Mouse (Mus musculus): ENCODE data around the gene Tmem63a. TPM values are rescaled to one million over a fixed set of nuclear protein-coding genes. Genes with fewer than 3 reads are reported as not detected.

Gene Tmem63a
- polyA plus RNA-seq, 1 experiment = 6.7 TPM

DNA sequence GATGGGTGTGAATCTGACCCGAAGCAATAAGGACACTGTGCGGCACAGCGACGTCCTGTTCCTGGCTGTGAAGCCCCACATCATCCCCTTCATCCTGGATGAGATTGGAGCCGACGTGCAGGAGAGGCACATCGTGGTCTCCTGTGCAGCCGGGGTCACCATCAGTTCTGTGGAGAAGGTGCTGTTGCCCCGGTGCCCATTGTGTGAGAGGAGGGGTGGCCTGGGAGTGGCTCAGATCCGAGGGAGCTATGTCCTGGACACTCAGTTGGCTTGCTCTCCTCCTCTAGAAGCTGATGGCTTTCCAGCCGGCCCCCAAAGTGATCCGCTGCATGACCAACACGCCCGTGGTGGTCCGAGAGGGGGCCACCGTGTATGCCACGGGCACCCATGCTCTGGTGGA is 36.3 kb upstream of the Tmem63a start:
- Histone ChIP-seq H3K4me3 (replicated peaks) (peak overlapping the region; percentile 50), H3K4me1 (peaks cover 61% of the 10 kb centered on the region), H3K36me3 (replicated peaks; ENCODE audit: low read length) (peaks cover 44% of the 10 kb centered on the region), H3K9me3 (no peaks in the 10 kb centered on the region), H3K27me3 (replicated peaks) (no peaks in the 10 kb centered on the region)
- TF ChIP-seq GATA1 (IDR thresholded peaks at IDR 0.05; ENCODE audit: borderline replicate concordance, low read length) (no peak), FLI1 (IDR thresholded peaks at IDR 0.05; ENCODE audit: low read length) (no peak)

GRCm38 (mm10) chr1:180906461-180907147 is 35.5 kb upstream of the Tmem63a start:
- Histone ChIP-seq H3K4me1 (peaks cover 64% of the 10 kb centered on the region), H3K9me3 (no peaks in the 10 kb centered on the region), H3K36me3 (replicated peaks; ENCODE audit: low read length) (peaks cover 44% of the 10 kb centered on the region), H3K4me3 (replicated peaks) (peak overlapping the region; percentile 50), H3K27me3 (replicated peaks) (no peaks in the 10 kb centered on the region)
- no peak for TF ChIP-seq FLI1 (IDR thresholded peaks at IDR 0.05; ENCODE audit: low read length)
- no peak for TF ChIP-seq GATA1 (IDR thresholded peaks at IDR 0.05; ENCODE audit: borderline replicate concordance, low read length)

DNA sequence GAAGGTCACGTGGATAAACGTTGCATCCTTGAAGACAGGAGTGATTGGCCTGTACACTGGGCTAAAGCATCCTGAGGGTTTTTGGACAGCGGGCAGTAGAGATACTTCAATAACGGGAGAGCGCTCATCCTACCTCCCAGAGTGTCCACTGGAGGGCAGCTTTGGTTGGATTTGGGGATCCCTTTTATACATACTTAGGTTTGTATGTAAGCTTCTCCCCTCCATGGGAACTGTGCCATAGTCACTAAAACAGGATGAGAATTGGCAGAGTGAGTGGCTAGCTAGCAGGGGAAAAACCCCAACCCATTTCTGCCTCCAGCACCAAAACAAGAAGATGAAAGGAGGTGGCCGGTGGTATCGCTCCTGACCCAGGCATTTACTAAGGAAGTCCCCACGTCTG is 31.0 kb upstream of the Tmem63a start:
- H3K4me3 ChIP-seq (replicated peaks) = no peak overlapping the region
- H3K4me1 ChIP-seq = peaks cover 38% of the 10 kb centered on the region
- TF ChIP-seq GATA1 (IDR thresholded peaks at IDR 0.05; ENCODE audit: borderline replicate concordance, low read length) = no peak
- TF ChIP-seq FLI1 (IDR thresholded peaks at IDR 0.05; ENCODE audit: low read length) = no peak

DNA sequence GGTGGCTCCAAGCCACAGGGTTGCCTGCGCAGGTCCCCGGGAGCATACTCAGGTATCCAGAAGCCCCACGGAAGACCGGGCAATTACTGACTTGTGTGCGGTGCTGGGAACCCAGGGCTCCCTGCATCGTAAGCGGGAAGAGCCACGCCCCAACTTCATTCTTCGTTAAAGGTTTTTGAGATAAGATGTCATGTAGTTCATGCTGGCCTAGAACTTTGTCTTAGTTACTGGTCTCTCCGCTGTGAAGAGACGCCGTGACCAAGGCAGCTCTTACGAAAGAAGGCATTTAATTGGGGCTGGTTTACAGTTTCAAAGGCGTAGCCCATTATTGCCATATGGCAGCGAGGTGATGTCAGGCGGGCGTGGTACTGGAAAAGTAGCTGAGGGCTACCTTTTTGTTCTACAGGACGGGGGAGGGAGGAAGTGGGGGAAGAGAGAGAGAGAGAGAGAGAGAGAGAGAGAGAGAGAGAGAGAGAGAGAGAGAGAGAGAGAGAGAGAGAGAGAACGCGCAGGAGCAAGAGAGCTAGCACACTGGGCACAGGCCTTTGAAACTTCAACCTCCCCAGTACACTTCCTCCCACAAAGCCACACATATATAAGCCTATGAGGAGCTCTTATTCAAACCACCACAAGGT is 30.4 kb upstream of the Tmem63a start:
- H3K36me3 ChIP-seq (replicated peaks; ENCODE audit: low read length) = peaks cover 28% of the 10 kb centered on the region
- TF ChIP-seq FLI1 (IDR thresholded peaks at IDR 0.05; ENCODE audit: low read length) (no peak), GATA1 (IDR thresholded peaks at IDR 0.05; ENCODE audit: borderline replicate concordance, low read length) (no peak)
- H3K9me3 ChIP-seq = peaks cover 13% of the 10 kb centered on the region
- peaks cover 8% of the 10 kb centered on the region for H3K27me3 ChIP-seq (replicated peaks)
- H3K4me3 ChIP-seq (replicated peaks) = no peak overlapping the region
- H3K4me1 ChIP-seq = peaks cover 31% of the 10 kb centered on the region

More for the DNA sequence above, 31.0 kb upstream of the Tmem63a start:
- Histone ChIP-seq H3K27me3 (replicated peaks) (peaks cover 7% of the 10 kb centered on the region), H3K9me3 (peaks cover 10% of the 10 kb centered on the region), H3K36me3 (replicated peaks; ENCODE audit: low read length) (peaks cover 35% of the 10 kb centered on the region)

DNA sequence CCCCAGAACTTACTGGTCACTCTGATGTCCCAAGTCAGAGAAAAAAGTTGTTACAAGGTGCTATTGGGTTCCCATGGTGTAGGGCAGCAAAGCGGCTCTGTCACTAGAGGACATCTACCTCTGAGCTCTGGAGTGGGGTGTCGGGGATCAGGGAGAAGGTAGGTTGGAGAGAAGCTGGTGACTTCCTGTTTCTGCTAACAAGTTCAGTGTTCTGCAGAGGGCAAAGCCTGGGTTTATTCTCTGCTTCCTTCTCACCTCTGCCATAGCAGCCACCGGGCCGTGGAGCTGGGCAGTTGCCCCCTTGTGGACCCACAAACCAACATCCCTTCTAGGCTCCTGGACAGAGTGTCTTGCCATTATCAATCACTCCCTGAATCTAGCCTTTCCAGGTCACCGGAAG is 29.4 kb upstream of the Tmem63a start:
- H3K27me3 ChIP-seq (replicated peaks) = peaks cover 11% of the 10 kb centered on the region
- H3K4me3 ChIP-seq (replicated peaks) = no peak overlapping the region
- peaks cover 18% of the 10 kb centered on the region for H3K36me3 ChIP-seq (replicated peaks; ENCODE audit: low read length)
- no peak for TF ChIP-seq FLI1 (IDR thresholded peaks at IDR 0.05; ENCODE audit: low read length)
- TF ChIP-seq GATA1 (IDR thresholded peaks at IDR 0.05; ENCODE audit: borderline replicate concordance, low read length) = no peak
- peaks cover 24% of the 10 kb centered on the region for H3K4me1 ChIP-seq
- peaks cover 13% of the 10 kb centered on the region for H3K9me3 ChIP-seq

DNA sequence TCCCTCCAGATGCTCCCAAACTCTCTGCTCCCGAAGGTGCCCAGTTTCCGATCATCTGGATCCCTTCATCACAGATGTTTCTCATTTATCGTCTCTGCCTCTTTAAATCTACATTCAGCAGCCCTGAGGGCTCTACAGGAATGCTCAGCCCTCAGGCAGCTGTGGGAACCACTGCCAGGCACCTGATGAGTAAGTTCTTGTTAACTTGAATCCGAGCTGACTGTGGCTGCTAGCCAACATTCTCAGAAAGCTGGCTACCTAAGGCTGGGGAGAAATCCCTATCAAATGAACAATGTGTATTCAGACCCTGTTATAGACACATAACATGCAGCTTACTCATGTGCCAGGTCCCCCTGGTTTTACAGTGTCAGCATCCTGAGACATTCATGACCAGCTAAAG is 28.3 kb upstream of the Tmem63a start:
- Histone ChIP-seq H3K36me3 (replicated peaks; ENCODE audit: low read length) (peaks cover 8% of the 10 kb centered on the region), H3K4me3 (replicated peaks) (no peak overlapping the region), H3K27me3 (replicated peaks) (peaks cover 11% of the 10 kb centered on the region), H3K4me1 (peaks cover 14% of the 10 kb centered on the region), H3K9me3 (peaks cover 13% of the 10 kb centered on the region)
- TF ChIP-seq GATA1 (IDR thresholded peaks at IDR 0.05; ENCODE audit: borderline replicate concordance, low read length) (no peak), FLI1 (IDR thresholded peaks at IDR 0.05; ENCODE audit: low read length) (no peak)

DNA sequence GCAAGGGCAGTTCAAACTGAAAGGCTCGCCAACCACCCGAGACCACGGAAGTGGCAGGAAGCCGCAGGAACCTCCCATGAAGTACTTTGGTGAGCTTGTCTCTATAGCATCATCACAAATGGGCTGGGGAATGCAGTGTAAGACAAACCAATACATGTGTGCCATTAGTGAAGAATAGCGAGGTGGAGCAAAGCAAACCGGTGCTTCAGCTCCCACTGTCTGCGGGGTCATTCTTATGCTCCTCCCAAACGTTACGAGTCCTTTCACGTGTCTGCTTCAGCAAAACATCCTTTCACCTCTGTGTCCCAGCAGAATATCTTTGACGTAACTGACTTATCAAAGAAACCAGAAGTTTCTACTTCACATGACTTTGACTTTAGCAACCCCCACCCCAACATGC is 25.7 kb upstream of the Tmem63a start:
- H3K27me3 ChIP-seq (replicated peaks) = peaks cover 24% of the 10 kb centered on the region
- no peaks in the 10 kb centered on the region for H3K36me3 ChIP-seq (replicated peaks; ENCODE audit: low read length)
- TF ChIP-seq GATA1 (IDR thresholded peaks at IDR 0.05; ENCODE audit: borderline replicate concordance, low read length) (no peak), FLI1 (IDR thresholded peaks at IDR 0.05; ENCODE audit: low read length) (no peak)
- peaks cover 15% of the 10 kb centered on the region for H3K4me1 ChIP-seq
- no peak overlapping the region for H3K4me3 ChIP-seq (replicated peaks)
- peaks cover 13% of the 10 kb centered on the region for H3K9me3 ChIP-seq

GRCm38 (mm10) chr1:180917053-180917452 is 25.1 kb upstream of the Tmem63a start:
- TF ChIP-seq FLI1 (IDR thresholded peaks at IDR 0.05; ENCODE audit: low read length) (no peak), GATA1 (IDR thresholded peaks at IDR 0.05; ENCODE audit: borderline replicate concordance, low read length) (no peak)
- Histone ChIP-seq H3K4me1 (peaks cover 20% of the 10 kb centered on the region), H3K27me3 (replicated peaks) (peaks cover 26% of the 10 kb centered on the region), H3K4me3 (replicated peaks) (no peak overlapping the region), H3K36me3 (replicated peaks; ENCODE audit: low read length) (no peaks in the 10 kb centered on the region), H3K9me3 (peaks cover 13% of the 10 kb centered on the region)

DNA sequence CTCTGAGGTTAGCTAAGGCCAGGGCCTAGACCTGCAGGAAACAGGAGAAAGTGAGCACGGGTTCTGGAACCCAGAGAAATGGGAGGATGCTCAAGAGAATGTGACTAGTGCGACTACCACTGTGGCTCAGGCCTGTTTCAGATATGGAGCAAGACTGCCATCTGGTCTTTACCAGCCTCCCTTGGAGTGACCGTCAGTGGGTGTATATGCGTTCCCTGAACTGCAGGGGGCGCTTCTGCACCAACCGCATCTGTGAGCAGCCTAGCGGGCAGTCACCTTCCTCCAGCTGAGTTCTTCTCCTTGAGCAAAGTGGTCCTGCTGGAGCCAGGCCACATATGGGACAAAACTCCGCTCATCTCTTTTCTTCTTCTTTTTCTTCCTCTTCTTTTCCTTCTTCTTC is 22.5 kb upstream of the Tmem63a start:
- no peak overlapping the region for H3K4me3 ChIP-seq (replicated peaks)
- H3K9me3 ChIP-seq = peaks cover 13% of the 10 kb centered on the region
- H3K27me3 ChIP-seq (replicated peaks) = peaks cover 33% of the 10 kb centered on the region
- peaks cover 24% of the 10 kb centered on the region for H3K4me1 ChIP-seq
- H3K36me3 ChIP-seq (replicated peaks; ENCODE audit: low read length) = no peaks in the 10 kb centered on the region
- no peak for TF ChIP-seq GATA1 (IDR thresholded peaks at IDR 0.05; ENCODE audit: borderline replicate concordance, low read length)

GRCm38 (mm10) chr1:180922273-180923048 is 19.7 kb upstream of the Tmem63a start:
- TF ChIP-seq FLI1 (IDR thresholded peaks at IDR 0.05; ENCODE audit: low read length) (no peak), GATA1 (IDR thresholded peaks at IDR 0.05; ENCODE audit: borderline replicate concordance, low read length) (no peak)
- Histone ChIP-seq H3K9me3 (no peaks in the 10 kb centered on the region), H3K36me3 (replicated peaks; ENCODE audit: low read length) (no peaks in the 10 kb centered on the region), H3K27me3 (replicated peaks) (peaks cover 47% of the 10 kb centered on the region), H3K4me1 (peaks cover 24% of the 10 kb centered on the region), H3K4me3 (replicated peaks) (peak overlapping the region; percentile 56)

Measured in megakaryocyte, embryonic 14.5 days (primary cell).